Mouse (Mus musculus): ENCODE results near the gene Vmn1r46.

GRCm38 (mm10) chr6:89940926-89941325 is 28.2 kb upstream of the Vmn1r46 start:
- TF ChIP-seq CTCF (IDR thresholded peaks at IDR 0.05; ENCODE audit: low read depth) (no peak), EP300 (IDR thresholded peaks at IDR 0.05; ENCODE audit: low read depth) (no peak)
